Mouse (Mus musculus) myocyte (in vitro differentiated cells): Measurements from ENCODE around the gene Cd2. TPM values are rescaled to one million over a fixed set of nuclear protein-coding genes. Genes with fewer than 3 reads are reported as not detected.

Source experiments
- H3K27me3 ChIP-seq: one replicate; pipeline ENCODE4 v1.6.1; 2011; ENCODE audit not compliant: control insufficient read depth, insufficient read depth, insufficient read length
- H3K36me3 ChIP-seq: one replicate; pipeline ENCODE4 v1.6.1; 2011; ENCODE audit not compliant: control insufficient read depth, insufficient read depth
- H3K4me2 ChIP-seq: one replicate; pipeline ENCODE4 v1.6.1; 2011; ENCODE audit warnings: low read depth, control low read depth
- H3K4me3 ChIP-seq: one replicate; pipeline ENCODE4 v1.5.1; 2011; ENCODE audit warnings: mild to moderate bottlenecking, control low read depth, moderate library complexity
- H3K79me2 ChIP-seq: one replicate; pipeline ENCODE4 v1.6.1; 2011; ENCODE audit not compliant: control insufficient read depth, insufficient read depth
- H3ac ChIP-seq: one replicate; pipeline ENCODE4 v1.6.1; 2011; ENCODE audit not compliant: control insufficient read depth, insufficient read length
- CEBPB ChIP-seq: IDR thresholded peaks from 2 replicates; pipeline ENCODE4 v1.6.1; 2011; ENCODE audit warnings: mild to moderate bottlenecking, moderate library complexity; ENCODE audit not compliant: poor library complexity, insufficient read depth, severe bottlenecking
- E2F4 ChIP-seq: IDR thresholded peaks from one replicate; pipeline ENCODE4 v1.6.1; 2011; ENCODE audit warnings: mild to moderate bottlenecking, control low read depth, moderate library complexity; ENCODE audit not compliant: insufficient read depth
- MAX ChIP-seq: IDR thresholded peaks from one replicate; pipeline ENCODE4 v1.6.1; 2011; ENCODE audit warnings: low read depth, mild to moderate bottlenecking, control low read depth
- MYOD1 ChIP-seq, 3 experiments: IDR thresholded peaks; one replicate each; pipeline ENCODE4 v1.6.1; 2011; ENCODE audit warnings: control low read depth in 2 of 3, low read depth in 2 of 3, mild to moderate bottlenecking in 2 of 3, moderate library complexity in 1 of 3; ENCODE audit not compliant: insufficient read length in 2 of 3, control insufficient read depth in 1 of 3
- MYOG ChIP-seq, 3 experiments: IDR thresholded peaks; one replicate each; pipeline ENCODE4 v1.6.1; 2011; ENCODE audit warnings: control low read depth in 2 of 3, low read depth in 2 of 3, mild to moderate bottlenecking in 2 of 3; ENCODE audit not compliant: insufficient read length in 2 of 3, control insufficient read depth in 1 of 3, insufficient read depth in 1 of 3
- POLR2A ChIP-seq: IDR thresholded peaks from one replicate; pipeline ENCODE4 v1.6.1; 2011; ENCODE audit warnings: low read depth, mild to moderate bottlenecking, control low read depth, moderate library complexity; ENCODE audit not compliant: insufficient read length
- POLR2AphosphoS2 ChIP-seq: IDR thresholded peaks from one replicate; pipeline ENCODE4 v1.6.1; 2011; ENCODE audit warnings: low read depth, control low read depth; ENCODE audit not compliant: insufficient read length
- REST ChIP-seq: IDR thresholded peaks from one replicate; pipeline ENCODE4 v1.6.1; 2011; ENCODE audit warnings: mild to moderate bottlenecking, control low read depth, moderate library complexity; ENCODE audit not compliant: insufficient read depth, insufficient read length
- SRF ChIP-seq: IDR thresholded peaks from one replicate; pipeline ENCODE4 v1.6.1; 2011; ENCODE audit warnings: low read depth; ENCODE audit not compliant: control insufficient read depth, insufficient read length
- TCF12 ChIP-seq: IDR thresholded peaks from one replicate; pipeline ENCODE4 v1.6.1; 2011; ENCODE audit warnings: mild to moderate bottlenecking, control low read depth; ENCODE audit not compliant: poor library complexity, insufficient read depth, severe bottlenecking
- TCF3 ChIP-seq: IDR thresholded peaks from one replicate; pipeline ENCODE4 v1.6.1; 2011; ENCODE audit warnings: low read depth, control low read depth; ENCODE audit not compliant: insufficient read length
- USF1 ChIP-seq: IDR thresholded peaks from one replicate; pipeline ENCODE4 v1.6.1; 2011; ENCODE audit warnings: low read depth, mild to moderate bottlenecking, control low read depth, moderate library complexity
- polyA plus RNA-seq: library from polyadenylated mRNA; unstranded; fragments of >200 nt; fragmentation: generic; extraction: Trizol; gene quantifications from one replicate; pipeline ENCODE4 v1.2.1, GENCODE M21; 2012; ENCODE audit warnings: missing spikeins

Gene Cd2
- polyA plus RNA-seq, 1 experiment, result not detected

- Histone ChIP-seq H3K27me3 (no peaks in the 10 kb centered on the region), H3ac (no peak overlapping the region), H3K36me3 (no peaks in the 10 kb centered on the region), H3K79me2 (no peaks in the 10 kb centered on the region), H3K4me2 (no peak overlapping the region), H3K4me3 (no peak overlapping the region)
- no peak for TF ChIP-seq USF1
- TF ChIP-seq MAX, result no peak
- peak; percentile 18 for TF ChIP-seq TCF12
- no peak for TF ChIP-seq MYOG (IDR thresholded peaks at IDR 0.05; ENCODE audit: control insufficient read depth in 1 of 3, insufficient read depth in 1 of 3, insufficient read length in 2 of 3, low read depth in 2 of 3)
- no peak for TF ChIP-seq POLR2A
- TF ChIP-seq REST, result no peak
- TF ChIP-seq POLR2AphosphoS2, result no peak
- TF ChIP-seq CEBPB, result peak; percentile 67; the same call in 1 of the 2 replicates
- TF ChIP-seq SRF, result no peak
- no peak for TF ChIP-seq TCF3
- no peak for TF ChIP-seq E2F4
- peak in 2 of 3 experiments; percentile 39 to 41 for TF ChIP-seq MYOD1 (IDR thresholded peaks at IDR 0.05; ENCODE audit: control insufficient read depth in 1 of 3, insufficient read length in 2 of 3, low read depth in 2 of 3)
Measured at GRCm38 (mm10) chr3:101309626-101310025, 21.9 kb upstream of the Cd2 start.

GRCm38 (mm10) chr3:101306090-101306489 is 18.4 kb upstream of the Cd2 start:
- Histone ChIP-seq H3K27me3 (no peaks in the 10 kb centered on the region), H3K4me2 (no peak overlapping the region), H3K36me3 (no peaks in the 10 kb centered on the region), H3K79me2 (no peaks in the 10 kb centered on the region), H3ac (no peak overlapping the region), H3K4me3 (no peak overlapping the region)
- TF ChIP-seq E2F4, result no peak
- TF ChIP-seq CEBPB, result no peak
- TF ChIP-seq POLR2AphosphoS2, result no peak
- TF ChIP-seq REST, result no peak

- TF ChIP-seq MAX (no peak), MYOD1 (IDR thresholded peaks at IDR 0.05; ENCODE audit: control insufficient read depth in 1 of 3, insufficient read length in 2 of 3, low read depth in 2 of 3) (no peak), REST (no peak), POLR2AphosphoS2 (no peak), CEBPB (no peak), TCF3 (no peak), SRF (no peak), E2F4 (no peak), MYOG (IDR thresholded peaks at IDR 0.05; ENCODE audit: control insufficient read depth in 1 of 3, insufficient read depth in 1 of 3, insufficient read length in 2 of 3, low read depth in 2 of 3) (no peak), USF1 (no peak), TCF12 (no peak), POLR2A (no peak)
- Histone ChIP-seq H3K27me3 (no peaks in the 10 kb centered on the region), H3K36me3 (no peaks in the 10 kb centered on the region), H3ac (no peak overlapping the region), H3K79me2 (no peaks in the 10 kb centered on the region), H3K4me3 (no peak overlapping the region), H3K4me2 (no peak overlapping the region)
Measured at GRCm38 (mm10) chr3:101305046-101305445, 17.3 kb upstream of the Cd2 start.

- no peaks in the 10 kb centered on the region for H3K27me3 ChIP-seq
- H3K4me2 ChIP-seq, result no peak overlapping the region
- no peak for TF ChIP-seq MAX
- TF ChIP-seq CEBPB, result no peak
- TF ChIP-seq E2F4, result no peak
- TF ChIP-seq TCF12, result no peak
- no peak for TF ChIP-seq MYOG (IDR thresholded peaks at IDR 0.05; ENCODE audit: control insufficient read depth in 1 of 3, insufficient read depth in 1 of 3, insufficient read length in 2 of 3, low read depth in 2 of 3)
- no peak for TF ChIP-seq POLR2AphosphoS2
- no peak for TF ChIP-seq SRF
- TF ChIP-seq USF1, result no peak
- no peak for TF ChIP-seq REST
- no peak for TF ChIP-seq MYOD1 (IDR thresholded peaks at IDR 0.05; ENCODE audit: control insufficient read depth in 1 of 3, insufficient read length in 2 of 3, low read depth in 2 of 3)
- no peak for TF ChIP-seq TCF3
- no peak for TF ChIP-seq POLR2A
- H3ac ChIP-seq, result no peak overlapping the region
- H3K36me3 ChIP-seq, result no peaks in the 10 kb centered on the region
- H3K4me3 ChIP-seq, result no peak overlapping the region
- no peaks in the 10 kb centered on the region for H3K79me2 ChIP-seq
Measured at GRCm38 (mm10) chr3:101304156-101304555, 16.4 kb upstream of the Cd2 start.

- no peaks in the 10 kb centered on the region for H3K27me3 ChIP-seq
- H3K4me3 ChIP-seq, result no peak overlapping the region
- TF ChIP-seq SRF (no peak), MAX (no peak), REST (no peak), MYOD1 (IDR thresholded peaks at IDR 0.05; ENCODE audit: control insufficient read depth in 1 of 3, insufficient read length in 2 of 3, low read depth in 2 of 3) (no peak), POLR2A (no peak), E2F4 (no peak), CEBPB (no peak), MYOG (IDR thresholded peaks at IDR 0.05; ENCODE audit: control insufficient read depth in 1 of 3, insufficient read depth in 1 of 3, insufficient read length in 2 of 3, low read depth in 2 of 3) (no peak), TCF3 (no peak), TCF12 (no peak)
- no peak overlapping the region for H3ac ChIP-seq
- H3K79me2 ChIP-seq, result no peaks in the 10 kb centered on the region
- H3K36me3 ChIP-seq, result no peaks in the 10 kb centered on the region
- no peak overlapping the region for H3K4me2 ChIP-seq
Measured at GRCm38 (mm10) chr3:101300271-101301071, 12.7 kb upstream of the Cd2 start.
